Mouse (Mus musculus): ENCODE measurements around the gene Kng1.
"Not testable (repeated sequence)": the region's sequence is repeated elsewhere in the genome, so short reads cannot be mapped to it uniquely, and the experiment has no call there.

Gene Kng1

DNA sequence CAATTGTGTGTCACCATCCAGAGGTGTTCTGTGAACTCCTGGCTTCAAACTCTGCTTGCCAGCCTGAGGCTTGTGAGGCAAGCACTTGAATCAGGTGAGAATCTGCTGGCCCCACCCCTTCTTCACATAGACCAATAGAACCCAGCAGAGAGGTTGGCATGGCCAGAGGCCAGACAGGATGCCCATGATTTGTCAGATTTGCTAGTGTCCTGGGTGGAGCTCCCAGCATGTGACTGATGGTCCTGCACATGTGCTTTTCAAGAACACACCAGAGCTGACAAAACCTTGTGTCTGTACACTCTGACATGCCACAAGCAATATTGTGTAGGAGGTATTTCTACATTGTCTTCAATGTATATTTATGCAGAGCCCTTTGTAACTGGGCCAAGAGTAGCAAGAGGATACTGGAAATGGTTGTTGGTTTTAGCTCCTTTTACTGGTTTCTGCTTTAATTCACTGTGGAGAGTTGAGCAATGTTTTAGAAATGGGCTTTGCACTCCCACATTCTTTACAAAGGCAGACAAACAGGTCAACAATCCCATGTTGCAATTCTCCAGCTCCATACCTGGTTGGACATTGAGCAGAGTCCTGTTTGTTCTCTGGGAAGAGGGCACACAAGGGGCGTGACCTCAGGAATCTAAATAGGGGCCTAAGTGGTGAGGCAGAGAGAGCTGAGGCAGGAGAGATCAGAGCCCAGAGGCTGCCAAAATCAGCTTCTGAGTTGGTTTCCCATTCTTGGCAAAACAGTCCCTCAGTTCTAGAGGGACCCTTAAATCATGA is at the start of gene Kng1:
Kng1 (plus strand) TSS at position 198 of the 780 bp plus-strand sequence.
- DNase-seq (ENCODE audit: low read depth, low spot score), result not testable (repeated sequence)

- not testable (repeated sequence) for DNase-seq (ENCODE audit: low read depth, low spot score)
These were observed 43.9 kb upstream of the Kng1 start for GRCm38 (mm10) chr16:23013786-23014185.

- DNase-seq (ENCODE audit: low read depth, low spot score), result not testable (repeated sequence)
These were observed 43.0 kb upstream of the Kng1 start for GRCm38 (mm10) chr16:23014645-23015044.

- DNase-seq (ENCODE audit: low read depth, low spot score), result not testable (repeated sequence)
These were observed 37.1 kb upstream of the Kng1 start for GRCm38 (mm10) chr16:23020571-23020970.

DNA sequence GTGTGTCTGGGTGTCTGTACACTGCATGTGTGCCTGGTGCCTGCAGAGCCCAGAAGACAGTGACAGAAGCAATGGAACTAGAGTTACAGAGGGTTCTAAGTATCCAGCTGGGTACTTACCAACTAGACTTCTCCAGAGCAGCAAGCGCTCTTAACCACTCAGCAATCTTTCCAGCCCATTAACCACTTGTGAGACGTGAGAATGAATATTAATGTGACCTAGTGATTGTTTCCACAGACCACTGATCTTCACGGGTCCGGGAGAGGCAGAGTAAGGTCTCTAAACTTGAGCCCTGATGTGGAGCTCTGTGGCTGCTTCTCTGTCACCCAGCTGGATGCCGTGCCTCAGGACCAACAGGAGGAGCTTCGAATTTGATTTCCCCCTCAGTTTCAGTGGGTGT is 32.6 kb upstream of the Kng1 start:
- no peak for DNase-seq (ENCODE audit: low read depth, low spot score)

DNA sequence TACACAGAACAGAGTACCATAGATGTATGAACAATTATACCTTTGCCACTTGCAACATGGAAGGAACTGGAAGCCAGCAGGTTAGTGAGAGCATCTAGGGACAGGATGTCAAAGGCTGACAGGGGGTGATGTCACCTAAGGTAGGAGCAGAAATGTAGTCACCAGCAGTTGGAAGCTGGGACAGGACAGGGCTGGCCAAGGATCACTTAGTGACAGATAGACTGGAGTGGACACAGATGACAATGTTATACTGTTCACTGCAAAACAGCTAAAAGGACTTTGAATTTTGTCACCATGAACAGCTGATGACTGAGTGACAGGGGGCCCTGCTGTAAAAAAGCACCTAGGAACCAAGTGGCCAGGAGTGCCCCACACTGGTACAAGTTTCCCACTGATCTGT is 31.1 kb upstream of the Kng1 start:
- no peak for DNase-seq (ENCODE audit: low read depth, low spot score)

GRCm38 (mm10) chr16:23027341-23027740 is 30.3 kb upstream of the Kng1 start:
- DNase-seq (ENCODE audit: low read depth, low spot score), result not testable (repeated sequence)

DNA sequence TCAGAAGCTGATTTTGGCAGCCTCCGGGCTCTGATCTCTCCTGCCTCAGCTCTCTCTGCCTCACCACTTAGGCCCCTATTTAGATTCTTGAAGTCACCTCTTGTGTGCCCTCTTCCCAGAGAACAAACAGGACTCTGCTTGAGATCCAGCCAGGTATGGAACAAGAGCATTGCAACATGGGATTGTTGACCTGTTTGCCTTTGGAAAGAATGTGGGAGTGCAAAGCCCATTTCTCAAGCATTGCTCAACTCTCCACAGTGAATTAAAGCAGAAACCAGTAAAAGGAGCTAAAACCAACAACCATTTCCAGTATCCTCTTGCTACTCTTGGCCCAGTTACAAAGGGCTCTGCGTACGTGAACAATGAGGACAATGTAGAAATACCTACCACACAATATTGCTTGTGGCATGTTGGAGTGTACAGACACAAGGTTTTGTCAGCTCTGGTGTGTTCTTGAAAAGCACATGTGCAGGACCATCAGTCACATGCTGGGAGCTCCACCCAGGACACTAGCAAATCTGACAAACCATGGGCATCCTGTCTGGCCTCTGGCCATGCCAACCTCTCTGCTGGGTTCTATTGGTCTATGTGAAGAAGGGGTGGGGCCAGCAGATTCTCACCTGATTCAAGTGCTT is 28.6 kb upstream of the Kng1 start, which contains the start of gene Kng2:
Kng2 (minus strand) TSS at position 517 of the 635 bp plus-strand sequence.
- not testable (repeated sequence) for DNase-seq (ENCODE audit: low read depth, low spot score)

GRCm38 (mm10) chr16:23030673-23031435 is 26.8 kb upstream of the Kng1 start:
- DNase-seq (ENCODE audit: low read depth, low spot score), result no peak

DNA sequence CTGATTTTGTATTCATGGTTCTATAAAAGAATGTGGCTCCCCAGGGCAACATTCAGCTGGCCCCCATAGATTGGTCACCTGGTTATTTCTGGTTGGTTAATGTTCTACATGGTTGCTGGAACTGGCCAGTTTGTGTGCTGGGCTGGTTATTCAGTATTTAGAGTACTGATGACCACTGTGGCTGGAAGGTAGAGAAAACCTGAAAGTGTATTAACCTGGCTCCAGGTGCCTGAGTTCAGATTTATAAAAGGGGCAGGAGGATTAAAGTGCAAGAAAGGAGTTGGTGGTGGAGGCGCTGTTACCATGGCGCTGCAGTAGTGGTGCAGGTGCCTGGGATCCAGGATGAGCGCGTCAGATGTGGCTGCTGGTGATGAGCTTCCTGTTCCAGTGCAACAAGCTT is 24.0 kb upstream of the Kng1 start:
- no peak for DNase-seq (ENCODE audit: low read depth, low spot score)

- no peak for DNase-seq (ENCODE audit: low read depth, low spot score)
These were observed 19.9 kb upstream of the Kng1 start for GRCm38 (mm10) chr16:23037744-23038143.

GRCm38 (mm10) chr16:23039281-23039680 is 18.4 kb upstream of the Kng1 start:
- no peak for DNase-seq (ENCODE audit: low read depth, low spot score)

DNA sequence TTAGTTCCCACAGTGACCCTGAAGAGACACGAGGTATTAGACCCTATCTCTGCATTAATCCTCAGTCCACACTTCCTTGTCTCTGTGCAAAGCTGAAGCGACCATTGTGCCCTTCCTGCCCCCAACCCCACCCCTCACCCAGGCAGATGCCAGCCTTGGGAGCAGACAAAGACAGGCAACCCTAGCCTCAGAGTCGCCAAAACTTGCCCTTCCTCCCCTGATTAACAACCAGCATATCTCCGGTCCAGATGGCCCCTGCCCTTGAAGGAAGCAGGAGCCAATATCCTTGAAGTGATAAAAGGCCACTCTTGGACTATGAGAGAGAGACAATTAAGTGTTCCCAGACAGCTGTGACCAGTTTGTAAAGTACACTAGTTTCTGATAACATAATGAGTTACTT is 16.8 kb upstream of the Kng1 start:
- no peak for DNase-seq (ENCODE audit: low read depth, low spot score)

- no peak for DNase-seq (ENCODE audit: low read depth, low spot score)
These were observed 11.3 kb upstream of the Kng1 start for GRCm38 (mm10) chr16:23046319-23046718.

DNA sequence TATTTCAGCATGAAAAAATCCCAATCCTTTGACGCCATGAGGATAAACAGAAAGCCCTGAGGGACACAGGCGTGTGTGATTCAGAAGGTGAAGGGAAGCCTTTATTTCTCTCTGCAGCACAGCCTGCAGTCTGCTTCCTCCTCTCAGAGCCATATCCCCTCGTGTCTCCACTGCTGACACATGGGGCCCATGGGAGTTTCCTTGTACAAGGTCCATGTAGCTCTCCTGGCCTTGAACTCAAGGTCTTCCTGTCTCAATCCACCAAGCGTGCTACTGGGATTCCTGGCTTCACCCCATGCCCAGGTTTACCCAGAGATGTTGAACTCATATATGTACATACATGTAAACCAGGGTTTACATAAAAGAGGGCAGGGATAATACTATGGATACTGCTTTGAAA is 2.0 kb downstream of the Kng1 start:
- not testable (repeated sequence) for DNase-seq (ENCODE audit: low read depth, low spot score)

DNA sequence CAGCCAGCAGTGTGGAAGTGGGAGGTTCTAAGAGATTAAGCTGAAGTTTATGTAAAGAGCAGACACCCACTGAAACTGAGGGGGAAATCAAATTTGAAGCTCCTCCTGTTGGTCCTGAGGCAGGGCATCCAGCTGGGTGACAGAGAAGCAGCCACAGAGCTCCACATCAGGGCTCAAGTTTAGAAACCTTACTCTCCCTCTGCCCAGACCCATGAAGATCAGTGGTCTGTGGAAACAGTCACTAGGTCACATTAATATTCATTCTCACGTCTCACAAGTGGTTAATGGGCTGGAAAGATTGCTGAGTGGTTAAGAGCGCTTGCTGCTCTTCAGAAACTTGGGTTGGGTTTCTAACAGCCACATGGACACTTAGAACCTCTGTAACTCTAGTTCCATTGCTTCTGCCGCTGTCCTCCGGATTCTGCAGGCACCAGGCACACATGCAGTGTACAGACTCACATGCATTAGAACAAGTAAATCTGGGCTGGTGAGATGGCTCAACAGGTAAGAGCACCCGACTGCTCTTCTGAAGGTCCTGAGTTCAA is 3.2 kb downstream of the Kng1 start:
- DNase-seq (ENCODE audit: low read depth, low spot score), result not testable (repeated sequence)

DNA sequence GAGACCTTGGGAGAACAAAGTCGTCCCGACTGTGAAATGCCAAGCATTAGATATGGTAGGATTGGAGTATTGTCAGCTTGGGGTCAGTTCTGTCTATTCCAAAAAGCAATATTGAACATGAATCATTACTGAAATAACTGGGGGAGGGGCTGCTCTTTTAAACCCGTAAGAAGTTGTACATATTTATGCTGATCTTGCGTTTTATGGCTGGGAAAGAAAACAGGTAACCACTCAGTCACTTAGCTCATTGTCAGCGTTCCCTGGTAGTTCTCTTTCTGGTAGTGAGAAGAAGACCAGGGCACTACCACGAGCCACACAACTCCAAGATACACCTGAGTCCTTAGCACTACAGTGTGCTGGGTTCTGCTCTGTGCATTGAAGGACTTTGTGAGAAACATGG is 19.9 kb downstream of the Kng1 start:
- DNase-seq (ENCODE audit: low read depth, low spot score), result not testable (repeated sequence)

DNA sequence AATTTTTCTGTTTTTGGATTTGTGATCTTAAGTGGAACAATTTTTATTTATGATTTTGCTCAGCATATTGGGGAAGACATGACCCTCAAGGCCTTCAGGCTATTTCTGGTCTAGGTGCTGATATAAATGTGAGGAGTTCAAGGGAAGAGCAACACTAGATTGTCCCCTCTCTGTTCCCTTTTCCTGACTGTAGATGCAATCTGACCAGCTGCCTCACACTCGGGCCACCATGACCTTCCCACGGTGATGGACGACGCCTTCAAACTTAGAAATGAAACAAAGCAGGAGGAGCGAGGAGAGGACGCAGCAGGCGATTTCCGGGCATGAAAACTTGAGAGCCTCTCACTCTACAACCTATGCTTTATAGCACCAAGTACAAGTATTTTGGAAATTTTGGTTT is 29.5 kb downstream of the Kng1 start:
- not testable (repeated sequence) for DNase-seq (ENCODE audit: low read depth, low spot score)

- DNase-seq (ENCODE audit: low read depth, low spot score), result not testable (repeated sequence)
These were observed 30.0 kb downstream of the Kng1 start for GRCm38 (mm10) chr16:23087712-23088111.

- not testable (repeated sequence) for DNase-seq (ENCODE audit: low read depth, low spot score)
These were observed 30.8 kb downstream of the Kng1 start for GRCm38 (mm10) chr16:23088491-23088890.

GRCm38 (mm10) chr16:23091345-23091744 is 33.7 kb downstream of the Kng1 start:
- not testable (repeated sequence) for DNase-seq (ENCODE audit: low read depth, low spot score)
